Mouse (Mus musculus) neutrophil, adult 5-6 weeks (primary cell): ENCODE results near the gene B3gnt3. TPM values are rescaled to one million over a fixed set of nuclear protein-coding genes. Genes with fewer than 3 reads are reported as not detected.
"Not testable (repeated sequence)": the region's sequence is repeated elsewhere in the genome, so short reads cannot be mapped to it uniquely, and the experiment has no call there.

ENCODE experiments used
- ATAC-seq: fragments of 151-379, 151-347 bp; 2 replicates; pipeline ENCODE4 v1.8.0; 2017; ENCODE audit warnings: mild to moderate bottlenecking, moderate TSS enrichment; ENCODE audit not compliant: insufficient number of reproducible peaks, poor library complexity, low FRiP score, severe bottlenecking; ENCODE audit errors: extremely low read depth
- total RNA-seq: library from RNA; stranded (forward); fragments of 200-1000 nt; gene quantifications from 2 replicates; pipeline ENCODE4 v1.2.3, GENCODE M21; 2017

B3gnt3 gene
- total RNA-seq, 1 experiment from 2014 or later = 0.58 TPM

- ATAC-seq = no peak
Measured at GRCm38 (mm10) chr8:71716561-71717053, 15.0 kb upstream of the B3gnt3 start.

GRCm38 (mm10) chr8:71715531-71715930 is 13.9 kb upstream of the B3gnt3 start:
- no peak for ATAC-seq

- ATAC-seq = no peak
Measured at GRCm38 (mm10) chr8:71711574-71711973, 10.0 kb upstream of the B3gnt3 start.

GRCm38 (mm10) chr8:71709800-71710446 is 8.3 kb upstream of the B3gnt3 start:
- ATAC-seq = peak; percentile 56; the same call in 1 of the 2 replicates

- ATAC-seq = no peak
Measured at GRCm38 (mm10) chr8:71709134-71709799, 7.7 kb upstream of the B3gnt3 start.

GRCm38 (mm10) chr8:71707874-71708273 is 6.3 kb upstream of the B3gnt3 start:
- 0 out of 2 replicates have a peak, but pooled peaks have one; percentile 26 for ATAC-seq

- ATAC-seq = not testable (repeated sequence)
Measured at GRCm38 (mm10) chr8:71703400-71703799, 1.8 kb upstream of the B3gnt3 start.

GRCm38 (mm10) chr8:71702923-71703322 is 1.3 kb upstream of the B3gnt3 start:
- ATAC-seq = no peak

GRCm38 (mm10) chr8:71702087-71702432 is 471 bp upstream of the B3gnt3 start:
- peak; percentile 45; the same call in 1 of the 2 replicates for ATAC-seq

- ATAC-seq = no peak
Measured at GRCm38 (mm10) chr8:71700493-71701269, 908 bp downstream of the B3gnt3 start.

- ATAC-seq = not testable (repeated sequence)
Measured at GRCm38 (mm10) chr8:71695456-71695855, 6.1 kb downstream of the B3gnt3 start.

- ATAC-seq = no peak
Measured at GRCm38 (mm10) chr8:71693166-71694041, 8.2 kb downstream of the B3gnt3 start.

GRCm38 (mm10) chr8:71692509-71692908 is 9.1 kb downstream of the B3gnt3 start:
- ATAC-seq = no peak

GRCm38 (mm10) chr8:71689028-71689427 is 12.6 kb downstream of the B3gnt3 start, which contains the start of gene Insl3:
Insl3 (plus strand) TSS chr8:71689214.
- no peak for ATAC-seq

- no peak for ATAC-seq
Measured at GRCm38 (mm10) chr8:71687616-71688015, 14.0 kb downstream of the B3gnt3 start.

- ATAC-seq = no peak
Measured at GRCm38 (mm10) chr8:71686143-71686734, 15.3 kb downstream of the B3gnt3 start.

GRCm38 (mm10) chr8:71685573-71685972 is 16.0 kb downstream of the B3gnt3 start:
- no peak for ATAC-seq

- no peak for ATAC-seq
Measured at GRCm38 (mm10) chr8:71684701-71685100, 16.9 kb downstream of the B3gnt3 start.
